Mouse (Mus musculus): Measurements from ENCODE around the gene Crb2. TPM values are rescaled to one million over a fixed set of nuclear protein-coding genes. Genes with fewer than 3 reads are reported as not detected.

The Crb2 gene
- polyA plus RNA-seq (2015; fragmentation: Nextera tagmentation; extraction: Ambion mirVana) = 1.9 and 2.0 TPM in 2 replicates

DNA sequence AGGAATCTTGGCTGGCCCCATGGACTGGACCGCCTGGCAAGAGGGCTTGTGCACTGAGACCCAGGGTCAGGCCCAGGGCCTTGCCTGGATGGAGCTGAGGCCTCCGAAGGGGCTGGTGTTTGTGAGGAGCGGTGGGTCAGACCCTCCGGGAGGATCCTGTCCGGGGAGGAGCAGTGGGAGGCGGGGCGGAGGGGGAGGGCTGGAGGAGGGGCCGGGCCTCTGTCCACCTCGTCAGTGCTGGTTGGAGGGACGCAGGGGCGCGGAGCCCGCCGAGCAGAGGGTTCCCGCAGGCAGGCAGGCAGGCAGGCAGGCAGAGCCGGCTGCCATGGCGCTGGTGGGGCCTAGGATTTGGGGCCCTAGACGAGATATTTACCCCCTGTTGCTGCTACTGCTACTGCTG lies at the start of gene Crb2:
Crb2 (plus strand) TSS at position 234 of the 400 bp plus-strand sequence.

Other genes with a start within 250 kb of the Crb2 start
- 14.2 and 17.1 TPM in 2 replicates for gene Strbp, start 72.4 kb upstream of the Crb2 start, polyA plus RNA-seq (2015; fragmentation: Nextera tagmentation; extraction: Ambion mirVana)